In the genomic region with DNA sequence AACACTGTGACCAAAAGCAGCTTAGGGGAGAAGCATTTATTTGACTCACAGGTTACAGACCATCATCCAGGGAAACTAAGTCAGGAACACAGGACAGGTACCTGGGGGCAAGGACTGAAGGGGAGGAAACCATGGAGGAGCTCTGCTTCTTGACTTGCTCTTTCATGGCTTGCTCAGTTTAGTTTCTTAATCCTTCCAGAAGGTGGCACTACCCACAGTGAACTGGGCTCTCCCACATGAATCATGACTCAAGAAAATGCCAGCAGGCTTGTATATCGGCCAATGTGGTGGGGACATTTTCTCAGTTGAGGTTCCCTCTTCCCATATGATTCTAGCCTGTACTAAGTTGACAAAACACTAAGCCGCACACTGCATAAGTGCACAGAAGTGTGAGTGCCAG, we compare ENCODE assay signal across 19 mouse cellular contexts. TPM values are rescaled to one million over a fixed set of nuclear protein-coding genes. Genes with fewer than 3 reads are reported as not detected.
DNase-seq lines count a peak whose midpoint lies in the region; ATAC-seq and TF ChIP-seq lines count a peak whose summit lies in the region.
"Had no signal": no experiment of that assay in that cellular context is flagged by ENCODE, and none has a peak within 500 bp of the region (broad histone marks: within the 10 kb centered on the region; RNA-seq: fewer than 3 reads in every experiment).

No protein-coding gene starts in this region.

- in situ Hi-C loops in ES-E14 (cut with MboI; ENCODE audit: low sequenced_read_pairs in 2 of 2, unreplicated experiment in 2 of 2): no loop called here

- H3K9ac ChIP-seq in intestine, postnatal 0 days (ENCODE audit: low read depth, low read length): no peak overlapping the region
- no peak overlapping the region for H3K9ac ChIP-seq in intestine, embryonic 15.5 days
- H3K9ac ChIP-seq in ES-E14 (ENCODE audit: insufficient read depth, low read depth, low read length, poor library complexity, severe bottlenecking): no peak overlapping the region
- H3K9ac ChIP-seq: embryonic facial prominence, embryonic 15.5 days; forebrain, embryonic 15.5 days; liver, embryonic 12.5 days had no signal

- H3K9me3 ChIP-seq in intestine, postnatal 0 days (ENCODE audit: control insufficient read depth): no peaks in the 10 kb centered on the region
- no peaks in the 10 kb centered on the region for H3K9me3 ChIP-seq in intestine, embryonic 15.5 days
- H3K9me3 ChIP-seq in ES-E14 (ENCODE audit: control insufficient read depth, insufficient read depth, low read depth, low read length): no peaks in the 10 kb centered on the region
- H3K9me3 ChIP-seq: embryonic facial prominence, embryonic 15.5 days; forebrain, embryonic 15.5 days; liver, embryonic 12.5 days had no signal

- no peak for ATAC-seq in CD4-positive, CD25-positive, alpha-beta regulatory T cell, adult 4 months
- ATAC-seq in intestine, postnatal 0 days: no peak
- no peak for ATAC-seq in intestine, embryonic 15.5 days
- ATAC-seq in inflammation-experienced regulatory T-cells, adult 6 months: peak; percentile 50
- ATAC-seq: forebrain, embryonic 15.5 days; liver, embryonic 12.5 days had no signal

- no peaks in the 10 kb centered on the region for H3K27me3 ChIP-seq in intestine, postnatal 0 days (replicated peaks; ENCODE audit: control insufficient read depth, insufficient read depth, low read length)
- H3K27me3 ChIP-seq in intestine, embryonic 15.5 days (replicated peaks): no peaks in the 10 kb centered on the region
- H3K27me3 ChIP-seq: embryonic facial prominence, embryonic 15.5 days; forebrain, embryonic 15.5 days; liver, embryonic 12.5 days had no signal

- DNase-seq in CD4-positive, CD25-positive, alpha-beta regulatory T cell, adult 2 months (ENCODE audit: low read depth, low spot score): peak; percentile 18
- DNase-seq in ES-E14 (ENCODE audit: low read depth, low spot score): peak; percentile 24
- DNase-seq in thymus, postnatal 14 days: no peak
- no peak for DNase-seq in layer of hippocampus, adult 11-12 months (ENCODE audit: low spot score)
- DNase-seq: cerebellum, postnatal 36 days; kidney, adult 11 months; lung, postnatal 10 days; right cerebral cortex, postnatal 25 days; thymus, adult 2 months had no signal

- no peak overlapping the region for H3K4me3 ChIP-seq in intestine, postnatal 0 days (ENCODE audit: low read depth, low read length)
- no peak overlapping the region for H3K4me3 ChIP-seq in intestine, embryonic 15.5 days (replicated peaks)
- no peak overlapping the region for H3K4me3 ChIP-seq in ES-E14 (ENCODE audit: insufficient read depth in 1 of 2, low read depth in 1 of 2, low read length in 2 of 2, poor library complexity in 1 of 2, severe bottlenecking in 1 of 2)
- H3K4me3 ChIP-seq: embryonic facial prominence, embryonic 15.5 days; forebrain, embryonic 15.5 days; liver, embryonic 12.5 days had no signal

- no peak overlapping the region for H3K4me2 ChIP-seq in intestine, postnatal 0 days (replicated peaks; ENCODE audit: low read depth)
- H3K4me2 ChIP-seq in intestine, embryonic 15.5 days (replicated peaks): no peak overlapping the region
- H3K4me2 ChIP-seq: embryonic facial prominence, embryonic 15.5 days; forebrain, embryonic 15.5 days; heart, embryonic 11.5 days; liver, embryonic 12.5 days; midbrain, embryonic 11.5 days had no signal

- H3K27ac ChIP-seq in intestine, postnatal 0 days (ENCODE audit: low read depth, low read length): no peak overlapping the region
- no peak overlapping the region for H3K27ac ChIP-seq in intestine, embryonic 15.5 days
- no peak overlapping the region for H3K27ac ChIP-seq in ES-E14 (ENCODE audit: insufficient read depth, low read depth, low read length, poor library complexity, severe bottlenecking)
- H3K27ac ChIP-seq: embryonic facial prominence, embryonic 15.5 days; forebrain, embryonic 15.5 days; liver, embryonic 12.5 days had no signal

- no peaks in the 10 kb centered on the region for H3K4me1 ChIP-seq in intestine, postnatal 0 days (replicated peaks; ENCODE audit: control insufficient read depth, insufficient read depth, low read length)
- no peaks in the 10 kb centered on the region for H3K4me1 ChIP-seq in intestine, embryonic 15.5 days (replicated peaks)
- no peaks in the 10 kb centered on the region; a peak in 1 of 4 replicates for H3K4me1 ChIP-seq in ES-E14 (ENCODE audit: control insufficient read depth in 2 of 2, insufficient read depth in 2 of 2, low read length in 2 of 2, poor library complexity in 1 of 2)
- H3K4me1 ChIP-seq: embryonic facial prominence, embryonic 15.5 days; forebrain, embryonic 15.5 days; liver, embryonic 12.5 days had no signal

- TF ChIP-seq CTCF in intestine, postnatal 0 days (IDR thresholded peaks at IDR 0.05; ENCODE audit: low read depth): peak; percentile 39

- H3K36me3 ChIP-seq in intestine, postnatal 0 days (ENCODE audit: control insufficient read depth, insufficient read depth): peaks cover 61% of the 10 kb centered on the region
- peaks cover 20% of the 10 kb centered on the region for H3K36me3 ChIP-seq in intestine, embryonic 15.5 days
- H3K36me3 ChIP-seq in ES-E14 (ENCODE audit: control insufficient read depth, insufficient read depth, low read length, poor library complexity, severe bottlenecking): peaks cover 17% of the 10 kb centered on the region

- 87% methylated on average over 2 of the region's 2 CpGs for WGBS in intestine, postnatal 0 days
- WGBS in intestine, embryonic 15.5 days: 82% methylated on average over 2 of the region's 2 CpGs

TF ChIP-seq in ES-E14, 5 proteins besides CTCF, POLR2A, EP300 and RAD21:
- TF ChIP-seq MAFK (IDR thresholded peaks at IDR 0.05; ENCODE audit: insufficient read depth, low read depth, low read length): peak; percentile 33; the same call in 1 of the 2 replicates
- TF ChIP-seq CHD2 (IDR thresholded peaks at IDR 0.05; ENCODE audit: low read depth, low read length): no peak

RNA-seq across cellular contexts. Expression of gene Riok2, which starts 12.0 kb away (rescaled TPM):
- polyA plus RNA-seq in CD4-positive, CD25-positive, alpha-beta regulatory T cell, adult 4 months (2017; shearing (Covaris generic)): 10 to 100 TPM; 35.3 to 36.4 TPM
- 13.6 and 14.5 TPM in 2 replicates for polyA plus RNA-seq in intestine, postnatal 0 days (2015; fragmentation: Nextera tagmentation; extraction: Ambion mirVana)
- 26.1 and 30.0 TPM in 2 replicates for polyA plus RNA-seq in intestine, embryonic 15.5 days (2015; fragmentation: Nextera tagmentation; extraction: Ambion mirVana)
- total RNA-seq in ES-E14 (2012; rRNA removed): 42.1 and 60.6 TPM in 2 replicates
- polyA plus RNA-seq in inflammation-experienced regulatory T-cells, adult 6 months (2017; shearing (Covaris generic)): 10 to 100 TPM; 29.9 to 34.5 (median 31.8) TPM

RNA-seq across cellular contexts. Expression of gene Lix1, which starts 16.4 kb away (rescaled TPM):
- polyA plus RNA-seq in CD4-positive, CD25-positive, alpha-beta regulatory T cell, adult 4 months (2017; shearing (Covaris generic)): under 1 TPM; 0.30 to 0.32 TPM
- polyA plus RNA-seq in intestine, postnatal 0 days (2015; fragmentation: Nextera tagmentation; extraction: Ambion mirVana): 3.7 and 4.4 TPM in 2 replicates
- 4.2 and 4.7 TPM in 2 replicates for polyA plus RNA-seq in intestine, embryonic 15.5 days (2015; fragmentation: Nextera tagmentation; extraction: Ambion mirVana)
- 0.95 and 2.3 TPM in 2 replicates for total RNA-seq in ES-E14 (2012; rRNA removed)
- under 1 TPM in 1 of 3 experiments, not detected in 2; 0.39 TPM for polyA plus RNA-seq in inflammation-experienced regulatory T-cells, adult 6 months (2017; shearing (Covaris generic))
- total RNA-seq: hematopoietic stem cell, adult 5-6 weeks had no signal

Comparison
In these comparisons a context has a peak if more than half of its experiments do, and no peak if none do; other contexts are left out.
1. DNase-seq: peak in CD4-positive, CD25-positive, alpha-beta regulatory T cell, adult 2 months (single experiment) and ES-E14 (single experiment); none in thymus, postnatal 14 days (single experiment) and layer of hippocampus, adult 11-12 months (single experiment).